Mouse (Mus musculus): ENCODE data around the gene Slc35b2. TPM values are rescaled to one million over a fixed set of nuclear protein-coding genes. Genes with fewer than 3 reads are reported as not detected.

The Slc35b2 gene
- polyA plus RNA-seq, 1 experiment from 2014 or later = 52.1 TPM

- no peak for ATAC-seq (ENCODE audit: insufficient read depth)
- Histone ChIP-seq H3K9ac (no peak overlapping the region), H3K4me1 (replicated peaks) (peaks cover 9% of the 10 kb centered on the region), H3K27me3 (peaks cover 100% of the 10 kb centered on the region), H3K27ac (replicated peaks) (no peak overlapping the region), H3K4me2 (peak overlapping the region; percentile 5; the same call in 1 of the 2 replicates), H3K4me3 (replicated peaks) (no peak overlapping the region), H3K9me3 (replicated peaks) (no peaks in the 10 kb centered on the region), H3K36me3 (replicated peaks) (no peaks in the 10 kb centered on the region)
- WGBS (ENCODE audit: insufficient replicate concordance) = 4% methylated on average over 74 of the region's 74 CpGs
These were observed 18.3 kb upstream of the Slc35b2 start for GRCm38 (mm10) chr17:45545278-45545961.

GRCm38 (mm10) chr17:45546941-45547340 is 16.7 kb upstream of the Slc35b2 start:
- 49% methylated on average over 16 of the region's 16 CpGs for WGBS (ENCODE audit: insufficient replicate concordance)
- Histone ChIP-seq H3K27me3 (peaks cover 100% of the 10 kb centered on the region), H3K9me3 (replicated peaks) (no peaks in the 10 kb centered on the region), H3K4me3 (replicated peaks) (no peak overlapping the region), H3K9ac (no peak overlapping the region), H3K4me1 (replicated peaks) (peaks cover 11% of the 10 kb centered on the region), H3K4me2 (no peak overlapping the region), H3K27ac (replicated peaks) (no peak overlapping the region), H3K36me3 (replicated peaks) (no peaks in the 10 kb centered on the region)
- no peak for ATAC-seq (ENCODE audit: insufficient read depth)

GRCm38 (mm10) chr17:45547461-45548190 is 16.0 kb upstream of the Slc35b2 start:
- Histone ChIP-seq H3K9ac (no peak overlapping the region), H3K27me3 (peaks cover 98% of the 10 kb centered on the region), H3K9me3 (replicated peaks) (no peaks in the 10 kb centered on the region), H3K27ac (replicated peaks) (no peak overlapping the region), H3K4me3 (replicated peaks) (no peak overlapping the region), H3K36me3 (replicated peaks) (no peaks in the 10 kb centered on the region), H3K4me2 (no peak overlapping the region), H3K4me1 (replicated peaks) (peaks cover 12% of the 10 kb centered on the region)
- no peak for ATAC-seq (ENCODE audit: insufficient read depth)
- WGBS (ENCODE audit: insufficient replicate concordance) = 66% methylated on average over 5 of the region's 5 CpGs

- WGBS (ENCODE audit: insufficient replicate concordance) = 3% methylated on average over 67 of the region's 68 CpGs
- H3K9ac ChIP-seq = no peak overlapping the region
- no peaks in the 10 kb centered on the region for H3K9me3 ChIP-seq (replicated peaks)
- peaks cover 93% of the 10 kb centered on the region for H3K27me3 ChIP-seq
- no peaks in the 10 kb centered on the region for H3K36me3 ChIP-seq (replicated peaks)
- H3K27ac ChIP-seq (replicated peaks) = no peak overlapping the region
- peak overlapping the region; percentile 47 for H3K4me3 ChIP-seq (replicated peaks)
- H3K4me2 ChIP-seq = peak overlapping the region; percentile 71
- ATAC-seq (ENCODE audit: insufficient read depth) = no peak
- H3K4me1 ChIP-seq (replicated peaks) = peaks cover 12% of the 10 kb centered on the region
These were observed 14.8 kb upstream of the Slc35b2 start for GRCm38 (mm10) chr17:45548541-45549512.

GRCm38 (mm10) chr17:45549617-45550181 is 14.0 kb upstream of the Slc35b2 start, which contains the start of gene Tmem151b:
Tmem151b (minus strand) TSS chr17:45549677.
- Histone ChIP-seq H3K4me2 (peak within 1 kb of the TSS; percentile 71), H3K9ac (no peak within 1 kb of the TSS), H3K36me3 (replicated peaks) (no peaks in the 10 kb centered on the region), H3K9me3 (replicated peaks) (no peaks in the 10 kb centered on the region), H3K27me3 (peaks cover 92% of the 10 kb centered on the region), H3K27ac (replicated peaks) (no peak within 1 kb of the TSS), H3K4me1 (replicated peaks) (peaks cover 12% of the 10 kb centered on the region), H3K4me3 (replicated peaks) (peak within 1 kb of the TSS; percentile 47)
- under 1% methylated on average over 24 of the region's 29 CpGs for whole genome bisulfite sequencing (ENCODE audit: insufficient replicate concordance)
- ATAC-seq (ENCODE audit: insufficient read depth) = no peak

- Histone ChIP-seq H3K4me3 (replicated peaks) (no peak overlapping the region), H3K27me3 (peaks cover 91% of the 10 kb centered on the region), H3K36me3 (replicated peaks) (no peaks in the 10 kb centered on the region), H3K4me2 (no peak overlapping the region), H3K9me3 (replicated peaks) (no peaks in the 10 kb centered on the region), H3K9ac (no peak overlapping the region), H3K27ac (replicated peaks) (no peak overlapping the region), H3K4me1 (replicated peaks) (peaks cover 17% of the 10 kb centered on the region)
- ATAC-seq (ENCODE audit: insufficient read depth) = no peak
- WGBS (ENCODE audit: insufficient replicate concordance) = 30% methylated on average over 5 of the region's 5 CpGs
These were observed 13.4 kb upstream of the Slc35b2 start for GRCm38 (mm10) chr17:45550253-45550652.

DNA sequence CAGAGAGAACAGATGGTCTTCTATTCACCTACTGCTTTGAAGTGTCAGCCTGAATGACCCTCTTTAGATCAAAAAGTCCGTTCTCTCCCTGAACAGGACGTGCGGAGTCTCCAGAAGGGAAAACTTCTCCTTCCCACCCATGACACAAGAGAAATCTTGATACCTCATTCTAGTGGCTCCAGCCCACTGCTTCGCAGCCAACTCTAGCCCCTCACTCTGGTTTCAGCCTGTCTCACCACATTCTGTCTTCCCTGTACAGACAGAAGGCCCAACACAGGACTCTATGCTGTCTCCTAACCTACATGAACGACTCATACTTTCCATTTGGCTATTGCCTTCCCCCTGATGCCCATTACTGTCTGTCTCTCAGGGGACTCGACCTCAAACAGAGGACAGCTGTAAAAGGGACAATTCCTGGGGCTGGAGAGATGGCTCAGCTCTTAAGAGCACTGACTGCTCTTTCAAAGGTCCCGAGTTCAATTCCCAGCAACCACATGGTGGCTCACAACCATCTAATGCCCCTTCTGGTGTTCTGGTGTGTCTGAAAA is 12.4 kb upstream of the Slc35b2 start:
- Histone ChIP-seq H3K9ac (no peak overlapping the region), H3K4me3 (replicated peaks) (no peak overlapping the region), H3K9me3 (replicated peaks) (no peaks in the 10 kb centered on the region), H3K36me3 (replicated peaks) (no peaks in the 10 kb centered on the region), H3K27me3 (peaks cover 91% of the 10 kb centered on the region), H3K4me2 (no peak overlapping the region), H3K27ac (replicated peaks) (no peak overlapping the region), H3K4me1 (replicated peaks) (peaks cover 28% of the 10 kb centered on the region)
- 55% methylated on average over 7 of the region's 7 CpGs for WGBS (ENCODE audit: insufficient replicate concordance)
- no peak for ATAC-seq (ENCODE audit: insufficient read depth)

DNA sequence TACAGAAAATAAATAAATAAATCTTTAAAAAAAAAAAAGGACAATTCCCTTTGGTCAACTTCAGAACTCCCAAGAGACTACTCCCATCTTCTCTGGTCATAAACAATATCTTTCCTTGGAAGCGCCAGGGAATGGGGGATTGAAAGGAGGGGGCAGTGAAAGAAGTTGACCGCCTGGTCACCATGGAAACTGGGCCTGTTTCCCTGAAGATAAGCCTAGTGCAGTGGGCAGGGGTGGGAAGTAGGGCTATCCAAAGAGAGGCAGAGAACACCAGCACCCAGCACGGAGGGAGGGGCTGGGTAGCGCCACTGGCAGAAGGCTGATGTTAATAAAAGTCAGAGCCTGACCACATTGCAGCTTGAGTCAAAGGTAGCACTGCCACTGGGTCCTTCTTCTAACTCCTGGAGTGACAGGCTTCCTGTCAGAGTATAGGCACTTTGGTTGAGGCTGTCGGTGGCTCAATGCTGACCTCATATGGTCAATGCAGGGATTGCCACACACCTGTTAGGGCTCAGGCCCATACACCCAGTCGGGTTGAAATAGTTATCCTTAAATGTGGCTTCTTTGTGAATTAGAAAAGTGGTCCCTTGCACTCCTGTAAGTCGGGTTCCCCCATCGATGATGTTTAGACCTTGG is 11.7 kb upstream of the Slc35b2 start:
- 5% methylated on average over 8 of the region's 8 CpGs for WGBS (ENCODE audit: insufficient replicate concordance)
- peaks cover 91% of the 10 kb centered on the region for H3K27me3 ChIP-seq

GRCm38 (mm10) chr17:45553065-45553464 is 10.6 kb upstream of the Slc35b2 start:
- Histone ChIP-seq H3K9me3 (replicated peaks) (no peaks in the 10 kb centered on the region), H3K36me3 (replicated peaks) (no peaks in the 10 kb centered on the region), H3K4me1 (replicated peaks) (peaks cover 43% of the 10 kb centered on the region), H3K9ac (no peak overlapping the region), H3K27me3 (peaks cover 91% of the 10 kb centered on the region), H3K4me2 (no peak overlapping the region), H3K4me3 (replicated peaks) (no peak overlapping the region), H3K27ac (replicated peaks) (no peak overlapping the region)
- ATAC-seq (ENCODE audit: insufficient read depth) = no peak
- 75% methylated on average over 3 of the region's 3 CpGs for WGBS (ENCODE audit: insufficient replicate concordance)

More for the DNA sequence above, 11.7 kb upstream of the Slc35b2 start:
- no peaks in the 10 kb centered on the region for H3K36me3 ChIP-seq (replicated peaks)
- no peak overlapping the region for H3K27ac ChIP-seq (replicated peaks)
- no peak overlapping the region for H3K9ac ChIP-seq
- no peak for ATAC-seq (ENCODE audit: insufficient read depth)
- no peak overlapping the region for H3K4me2 ChIP-seq
- H3K4me3 ChIP-seq (replicated peaks) = no peak overlapping the region
- H3K4me1 ChIP-seq (replicated peaks) = peaks cover 33% of the 10 kb centered on the region
- no peaks in the 10 kb centered on the region for H3K9me3 ChIP-seq (replicated peaks)

DNA sequence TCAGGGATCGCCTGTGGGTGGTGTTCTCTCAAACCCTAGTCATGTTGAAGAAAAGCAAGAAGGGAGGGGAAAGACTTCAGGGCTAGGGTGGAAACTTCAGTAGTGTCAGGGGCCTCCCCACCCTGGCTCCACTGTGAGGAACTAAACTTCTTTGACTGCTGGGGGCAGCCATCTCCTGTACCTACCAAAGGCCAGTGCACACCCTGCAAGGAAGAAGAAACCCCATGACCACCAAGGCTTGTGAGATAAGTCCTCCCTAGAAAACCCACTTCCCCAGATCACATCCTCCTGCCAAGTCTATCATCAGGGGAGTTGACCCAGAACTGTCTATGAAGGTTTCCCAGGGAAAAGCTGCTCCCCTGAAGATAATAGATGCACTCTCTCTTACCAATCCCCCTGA is 9.3 kb upstream of the Slc35b2 start:
- H3K4me3 ChIP-seq (replicated peaks) = no peak overlapping the region
- peaks cover 85% of the 10 kb centered on the region for H3K27me3 ChIP-seq
- 16% methylated on average over 1 of the region's 1 CpGs for WGBS (ENCODE audit: insufficient replicate concordance)
- peaks cover 40% of the 10 kb centered on the region for H3K4me1 ChIP-seq (replicated peaks)
- H3K36me3 ChIP-seq (replicated peaks) = no peaks in the 10 kb centered on the region
- 0 out of 2 replicates have a peak overlapping the region, but pooled peaks have one; percentile 91 for H3K4me2 ChIP-seq
- no peaks in the 10 kb centered on the region for H3K9me3 ChIP-seq (replicated peaks)
- no peak for ATAC-seq (ENCODE audit: insufficient read depth)
- no peak overlapping the region for H3K9ac ChIP-seq
- no peak overlapping the region for H3K27ac ChIP-seq (replicated peaks)
